Mouse (Mus musculus) left cerebral cortex, postnatal 10 days (tissue): ENCODE data around the gene Dkc1. TPM values are rescaled to one million over a fixed set of nuclear protein-coding genes. Genes with fewer than 3 reads are reported as not detected.

Experiments
- DNase-seq, 2 experiments: peaks; one replicate each; pipeline ENCODE4 v3.0.0; 2021 to 2022; ENCODE audit warnings: low spot score in 2 of 2, mixed read lengths in 1 of 2; ENCODE audit errors: extremely low spot score in 1 of 2
- intact Hi-C: fragments of 180-260 bp; cut with DNase I; formaldehyde crosslinking; loops from one replicate; pipeline ENCODE4 v1.15.1; 2025
- total RNA-seq, 2 experiments: library from RNA; stranded (reverse); gene quantifications; 2 replicates each; pipeline ENCODE4 v1.2.3; 2021

Dkc1 gene
- 10 to 100 TPM; 24.7 to 25.1 TPM for total RNA-seq

GRCm38 (mm10) chrX:75095369-75096162 is at the start of gene Dkc1:
TSS of gene Dkc1 (plus strand) at chrX:75095854.
- intact Hi-C loops, result no loop called here
- DNase-seq, result peak; percentile 87 to 91

- DNase-seq, result no peak
- intact Hi-C loops, result no loop called here
These were observed 49.7 kb upstream of the Dkc1 start for GRCm38 (mm10) chrX:75045931-75046330.

- intact Hi-C loops, result no loop called here
- DNase-seq, result peak; percentile 5 to 16
These were observed 48.6 kb upstream of the Dkc1 start for GRCm38 (mm10) chrX:75046921-75047635.

GRCm38 (mm10) chrX:75056120-75056775 is 39.4 kb upstream of the Dkc1 start:
- intact Hi-C loops, result no loop called here
- no peak for DNase-seq

- no peak for DNase-seq
- intact Hi-C loops, result no loop called here
These were observed 13.3 kb upstream of the Dkc1 start for GRCm38 (mm10) chrX:75082351-75082750.

GRCm38 (mm10) chrX:75083982-75084773 is 11.5 kb upstream of the Dkc1 start:
- peak in 1 of 2 experiments; percentile 23 for DNase-seq
- intact Hi-C loops, result no loop called here

GRCm38 (mm10) chrX:75084774-75085508 is 10.7 kb upstream of the Dkc1 start, which contains the start of gene Gab3:
TSS of gene Gab3 (minus strand) at chrX:75085458.
- intact Hi-C loops, result no loop called here
- DNase-seq, result peak in 1 of 2 experiments; percentile 60

- no peak for DNase-seq
- intact Hi-C loops, result no loop called here
These were observed 10.0 kb upstream of the Dkc1 start for GRCm38 (mm10) chrX:75085654-75086053.

- intact Hi-C loops, result no loop called here
- no peak for DNase-seq
These were observed 613 bp downstream of the Dkc1 start for GRCm38 (mm10) chrX:75096163-75096770.

GRCm38 (mm10) chrX:75098799-75099198 is 3.1 kb downstream of the Dkc1 start:
- no peak for DNase-seq
- intact Hi-C loops, result no loop called here

- no peak for DNase-seq
- intact Hi-C loops, result no loop called here
These were observed 6.6 kb downstream of the Dkc1 start for GRCm38 (mm10) chrX:75102293-75102692.

- DNase-seq, result no peak
- intact Hi-C loops, result no loop called here
These were observed 19.9 kb downstream of the Dkc1 start for GRCm38 (mm10) chrX:75115550-75115949.

- intact Hi-C loops, result no loop called here
- no peak for DNase-seq
These were observed 30.0 kb downstream of the Dkc1 start for GRCm38 (mm10) chrX:75125606-75126005.

- DNase-seq, result no peak
- intact Hi-C loops, result no loop called here
These were observed 31.2 kb downstream of the Dkc1 start for GRCm38 (mm10) chrX:75126893-75127292.

- intact Hi-C loops, result no loop called here
- DNase-seq, result peak in 1 of 2 experiments; percentile 2
These were observed 32.8 kb downstream of the Dkc1 start for GRCm38 (mm10) chrX:75128333-75128980.

- DNase-seq, result no peak
- intact Hi-C loops, result no loop called here
These were observed 33.8 kb downstream of the Dkc1 start for GRCm38 (mm10) chrX:75129474-75129873.

GRCm38 (mm10) chrX:75130467-75131160 is 35.0 kb downstream of the Dkc1 start, which contains the start of gene Mpp1:
TSS of gene Mpp1 (minus strand) at chrX:75131016.
- peak; percentile 46 to 86 for DNase-seq
- intact Hi-C loops, result no loop called here
